Mouse (Mus musculus) cerebellum, postnatal 14 days (tissue): ENCODE measurements around the gene Lect2.

ENCODE experiments used
- DNase-seq, 2 experiments: peaks; one replicate each; pipeline ENCODE4 v3.0.0; 2021; ENCODE audit warnings: mixed read lengths in 2 of 2

Lect2 gene

GRCm38 (mm10) chr13:56554409-56554808 lies 6.1 kb upstream of the Lect2 start:
- peak; percentile 26 to 36 for DNase-seq

GRCm38 (mm10) chr13:56553923-56554322 lies 5.6 kb upstream of the Lect2 start:
- DNase-seq: no peak

- DNase-seq: no peak
Observed at GRCm38 (mm10) chr13:56551661-56552060, 3.4 kb upstream of the Lect2 start.

GRCm38 (mm10) chr13:56550574-56550973 lies 2.3 kb upstream of the Lect2 start:
- DNase-seq: peak; percentile 13 to 44

- DNase-seq: no peak
Observed at GRCm38 (mm10) chr13:56549364-56549763, 1.1 kb upstream of the Lect2 start.

GRCm38 (mm10) chr13:56544956-56545355 lies 3.3 kb downstream of the Lect2 start:
- no peak for DNase-seq

- DNase-seq: no peak
Observed at GRCm38 (mm10) chr13:56543805-56544204, 4.5 kb downstream of the Lect2 start.

- peak; percentile 55 to 76 for DNase-seq
Observed at GRCm38 (mm10) chr13:56539846-56540245, 8.5 kb downstream of the Lect2 start.

GRCm38 (mm10) chr13:56537026-56537425 lies 11.3 kb downstream of the Lect2 start:
- no peak for DNase-seq

GRCm38 (mm10) chr13:56535570-56535969 lies 12.7 kb downstream of the Lect2 start:
- DNase-seq: peak in 1 of 2 experiments; percentile 15

- no peak for DNase-seq
Observed at GRCm38 (mm10) chr13:56534931-56535330, 13.4 kb downstream of the Lect2 start.

GRCm38 (mm10) chr13:56529685-56530084 lies 18.6 kb downstream of the Lect2 start:
- no peak for DNase-seq

GRCm38 (mm10) chr13:56529031-56529430 lies 19.3 kb downstream of the Lect2 start:
- no peak for DNase-seq

GRCm38 (mm10) chr13:56528281-56528680 lies 20.0 kb downstream of the Lect2 start:
- no peak for DNase-seq

- DNase-seq: no peak
Observed at GRCm38 (mm10) chr13:56527846-56528245, 20.5 kb downstream of the Lect2 start.

- DNase-seq: no peak
Observed at GRCm38 (mm10) chr13:56526871-56527270, 21.4 kb downstream of the Lect2 start.

- DNase-seq: no peak
Observed at GRCm38 (mm10) chr13:56522821-56523167, 25.5 kb downstream of the Lect2 start.

GRCm38 (mm10) chr13:56522081-56522820 lies 26.1 kb downstream of the Lect2 start, which contains the start of gene Fbxl21:
Gene Fbxl21, plus strand, starts transcription at chr13:56522472.
- peak; percentile 92 for DNase-seq

GRCm38 (mm10) chr13:56516816-56517215 lies 31.5 kb downstream of the Lect2 start:
- DNase-seq: no peak

- DNase-seq: no peak
Observed at GRCm38 (mm10) chr13:56516311-56516710, 32.0 kb downstream of the Lect2 start.

GRCm38 (mm10) chr13:56513595-56513994 lies 34.7 kb downstream of the Lect2 start:
- DNase-seq: no peak

- DNase-seq: no peak
Observed at GRCm38 (mm10) chr13:56509796-56510195, 38.5 kb downstream of the Lect2 start.

GRCm38 (mm10) chr13:56506871-56507496 lies 41.3 kb downstream of the Lect2 start:
- DNase-seq: no peak

GRCm38 (mm10) chr13:56501866-56502420 lies 46.4 kb downstream of the Lect2 start:
- peak; percentile 22 to 47 for DNase-seq
